Mouse (Mus musculus) liver (tissue): ENCODE data around the gene Hdac11.
"Not testable (repeated sequence)": the region's sequence is repeated elsewhere in the genome, so short reads cannot be mapped to it uniquely, and the experiment has no call there.

Experiments used
- DNase-seq: peaks from one replicate; pipeline ENCODE4 v3.0.0-alpha.2; 2020; ENCODE audit warnings: mixed read lengths

The Hdac11 gene

GRCm38 (mm10) chr6:91205791-91206190 is 49.3 kb downstream of the Hdac11 start:
- DNase-seq: no peak

- DNase-seq: no peak
These were observed 51.0 kb downstream of the Hdac11 start for GRCm38 (mm10) chr6:91207491-91207890.

GRCm38 (mm10) chr6:91209780-91210179 is 53.3 kb downstream of the Hdac11 start:
- no peak for DNase-seq

GRCm38 (mm10) chr6:91210852-91211251 is 54.4 kb downstream of the Hdac11 start:
- DNase-seq: peak; percentile 11

GRCm38 (mm10) chr6:91212155-91212554 is 55.7 kb downstream of the Hdac11 start, which contains the start of gene Fbln2:
Gene Fbln2 (plus strand): TSS chr6:91212455.
- DNase-seq: not testable (repeated sequence)

- peak; percentile 75 for DNase-seq
These were observed 56.1 kb downstream of the Hdac11 start for GRCm38 (mm10) chr6:91212571-91212970.

GRCm38 (mm10) chr6:91213287-91214218 is 57.1 kb downstream of the Hdac11 start:
- no peak for DNase-seq

- DNase-seq: no peak
These were observed 59.0 kb downstream of the Hdac11 start for GRCm38 (mm10) chr6:91215454-91215853.

- no peak for DNase-seq
These were observed 62.0 kb downstream of the Hdac11 start for GRCm38 (mm10) chr6:91218445-91218844.

GRCm38 (mm10) chr6:91218871-91219270 is 62.4 kb downstream of the Hdac11 start:
- no peak for DNase-seq

- DNase-seq: no peak
These were observed 63.6 kb downstream of the Hdac11 start for GRCm38 (mm10) chr6:91220062-91220461.

- peak; percentile 55 for DNase-seq
These were observed 64.6 kb downstream of the Hdac11 start for GRCm38 (mm10) chr6:91221094-91221493.

GRCm38 (mm10) chr6:91222694-91223346 is 66.4 kb downstream of the Hdac11 start:
- no peak for DNase-seq
